Mouse (Mus musculus) hindbrain, embryonic 16.5 days (tissue): Measurements from ENCODE around the gene S100a3. TPM values are rescaled to one million over a fixed set of nuclear protein-coding genes. Genes with fewer than 3 reads are reported as not detected.
A peak's percentile ranks its signal among the peaks of the same experiment; 100 is the strongest.

Experiments
- ATAC-seq: fragments of 200-750 bp; cut with Nextera tagmentation; 2 replicates; pipeline ENCODE4 v1.8.0; 2017; ENCODE audit warnings: moderate TSS enrichment, moderate library complexity
- H3K27ac ChIP-seq: fragments of 300-500 bp; sonication (generic); 2 replicates; pipeline ENCODE4 v1.5.1; 2014; ENCODE audit warnings: low read depth, mild to moderate bottlenecking, control low read depth, low read length, moderate library complexity
- H3K27me3 ChIP-seq: fragments of 300-500 bp; sonication (generic); replicated peaks from 2 replicates; pipeline ENCODE4 v1.6.1; 2014; ENCODE audit warnings: low read length; ENCODE audit not compliant: control insufficient read depth, insufficient read depth
- H3K36me3 ChIP-seq: fragments of 300-500 bp; sonication (generic); 2 replicates; pipeline ENCODE4 v1.6.1; 2014; ENCODE audit warnings: mild to moderate bottlenecking, low read length, moderate library complexity, mixed read lengths; ENCODE audit not compliant: control insufficient read depth, insufficient read depth
- H3K4me1 ChIP-seq: fragments of 300-500 bp; sonication (generic); 2 replicates; pipeline ENCODE4 v1.6.1; 2014; ENCODE audit warnings: low read depth, low read length; ENCODE audit not compliant: control insufficient read depth, insufficient read depth
- H3K4me2 ChIP-seq: fragments of 300-500 bp; sonication (generic); 2 replicates; pipeline ENCODE4 v1.6.1; 2014; ENCODE audit warnings: mild to moderate bottlenecking, low read length, control low read depth, moderate library complexity
- H3K4me3 ChIP-seq: fragments of 300-500 bp; sonication (generic); 2 replicates; pipeline ENCODE4 v1.5.1; 2014; ENCODE audit warnings: mild to moderate bottlenecking, low read length, control low read depth, moderate library complexity
- H3K9ac ChIP-seq: fragments of 300-500 bp; sonication (generic); 2 replicates; pipeline ENCODE4 v1.6.1; 2014; ENCODE audit warnings: low read depth, mild to moderate bottlenecking, control low read depth, low read length, moderate library complexity
- H3K9me3 ChIP-seq: fragments of 300-500 bp; sonication (generic); 2 replicates; pipeline ENCODE4 v1.6.1; 2014; ENCODE audit warnings: mild to moderate bottlenecking, low read length, moderate library complexity; ENCODE audit not compliant: control insufficient read depth
- WGBS: fragments of 180-500 bp; shearing (Covaris S2); extraction: QIAGEN DNeasy Blood & Tissue Kit; methylation state at CpG from one replicate; pipeline ENCODE4 v1.1.7; 2014; 5-methylcytosine and 5-hydroxymethylcytosine counted together
- polyA plus RNA-seq: library from polyadenylated mRNA; unstranded; fragments of >200 nt; fragmentation: Nextera tagmentation; extraction: Ambion mirVana; gene quantifications from 2 replicates; pipeline ENCODE4 v1.2.1, GENCODE M21; 2015

The S100a3 gene
- polyA plus RNA-seq, 1 experiment from 2014 or later, result 1.0 TPM

- no peaks in the 10 kb centered on the region for H3K27me3 ChIP-seq
- 97% methylated on average over 1 of the region's 1 CpGs for WGBS
- no peak overlapping the region for H3K4me3 ChIP-seq
- H3K27ac ChIP-seq, result no peak overlapping the region
- no peak overlapping the region for H3K4me2 ChIP-seq
- H3K4me1 ChIP-seq, result no peaks in the 10 kb centered on the region
- no peak overlapping the region for H3K9ac ChIP-seq
- ATAC-seq, result no peak
- H3K36me3 ChIP-seq, result no peaks in the 10 kb centered on the region
- no peaks in the 10 kb centered on the region for H3K9me3 ChIP-seq
These were observed 21.8 kb downstream of the S100a3 start for GRCm38 (mm10) chr3:90582156-90582555.

GRCm38 (mm10) chr3:90582556-90582955, 22.2 kb downstream of the S100a3 start:
- H3K27me3 ChIP-seq, result no peaks in the 10 kb centered on the region
- H3K9ac ChIP-seq, result no peak overlapping the region
- no peaks in the 10 kb centered on the region for H3K4me1 ChIP-seq
- 91% methylated on average over 4 of the region's 4 CpGs for WGBS
- H3K27ac ChIP-seq, result no peak overlapping the region
- H3K9me3 ChIP-seq, result no peaks in the 10 kb centered on the region
- no peaks in the 10 kb centered on the region for H3K36me3 ChIP-seq
- H3K4me2 ChIP-seq, result no peak overlapping the region
- H3K4me3 ChIP-seq, result no peak overlapping the region
- no peak for ATAC-seq

GRCm38 (mm10) chr3:90583893-90584292, 23.5 kb downstream of the S100a3 start:
- 49% methylated on average over 3 of the region's 3 CpGs for WGBS
- Histone ChIP-seq H3K4me2 (no peak overlapping the region), H3K36me3 (no peaks in the 10 kb centered on the region), H3K27ac (no peak overlapping the region), H3K4me3 (no peak overlapping the region), H3K9ac (no peak overlapping the region), H3K27me3 (no peaks in the 10 kb centered on the region), H3K9me3 (no peaks in the 10 kb centered on the region), H3K4me1 (no peaks in the 10 kb centered on the region)
- peak; percentile 59; the same call in 1 of the 2 replicates for ATAC-seq

GRCm38 (mm10) chr3:90585595-90585994, 25.2 kb downstream of the S100a3 start:
- H3K9me3 ChIP-seq, result no peaks in the 10 kb centered on the region
- WGBS, result 28% methylated on average over 5 of the region's 5 CpGs
- H3K27ac ChIP-seq, result no peak overlapping the region
- no peak overlapping the region for H3K9ac ChIP-seq
- H3K27me3 ChIP-seq, result no peaks in the 10 kb centered on the region
- H3K36me3 ChIP-seq, result no peaks in the 10 kb centered on the region
- ATAC-seq, result peak; percentile 45; the same call in 1 of the 2 replicates
- no peak overlapping the region for H3K4me3 ChIP-seq
- H3K4me2 ChIP-seq, result no peak overlapping the region
- no peaks in the 10 kb centered on the region for H3K4me1 ChIP-seq

GRCm38 (mm10) chr3:90586016-90586643, 25.8 kb downstream of the S100a3 start:
- Histone ChIP-seq H3K4me1 (no peaks in the 10 kb centered on the region), H3K27me3 (no peaks in the 10 kb centered on the region), H3K9ac (no peak overlapping the region), H3K4me3 (no peak overlapping the region), H3K4me2 (no peak overlapping the region), H3K27ac (no peak overlapping the region), H3K36me3 (no peaks in the 10 kb centered on the region), H3K9me3 (no peaks in the 10 kb centered on the region)
- ATAC-seq, result no peak
- WGBS, result 84% methylated on average over 15 of the region's 15 CpGs

GRCm38 (mm10) chr3:90586906-90587305, 26.5 kb downstream of the S100a3 start:
- 69% methylated on average over 10 of the region's 10 CpGs for WGBS

GRCm38 (mm10) chr3:90587361-90588101, 27.2 kb downstream of the S100a3 start:
- 88% methylated on average over 14 of the region's 14 CpGs for WGBS
- H3K9ac ChIP-seq, result no peak overlapping the region
- no peaks in the 10 kb centered on the region for H3K27me3 ChIP-seq
- no peaks in the 10 kb centered on the region for H3K9me3 ChIP-seq
- no peak for ATAC-seq
- H3K4me3 ChIP-seq, result no peak overlapping the region
- no peaks in the 10 kb centered on the region for H3K36me3 ChIP-seq
- no peaks in the 10 kb centered on the region for H3K4me1 ChIP-seq
- H3K27ac ChIP-seq, result no peak overlapping the region
- H3K4me2 ChIP-seq, result no peak overlapping the region

More at GRCm38 (mm10) chr3:90586906-90587305, 26.5 kb downstream of the S100a3 start:
- H3K4me2 ChIP-seq, result no peak overlapping the region
- no peak for ATAC-seq
- H3K9ac ChIP-seq, result no peak overlapping the region
- no peak overlapping the region for H3K27ac ChIP-seq
- H3K4me3 ChIP-seq, result no peak overlapping the region
- H3K4me1 ChIP-seq, result no peaks in the 10 kb centered on the region
- H3K9me3 ChIP-seq, result no peaks in the 10 kb centered on the region
- H3K36me3 ChIP-seq, result no peaks in the 10 kb centered on the region
- no peaks in the 10 kb centered on the region for H3K27me3 ChIP-seq

- Histone ChIP-seq H3K36me3 (no peaks in the 10 kb centered on the region), H3K27me3 (no peaks in the 10 kb centered on the region), H3K4me2 (no peak overlapping the region), H3K4me3 (no peak overlapping the region), H3K9ac (no peak overlapping the region), H3K27ac (no peak overlapping the region), H3K9me3 (no peaks in the 10 kb centered on the region), H3K4me1 (no peaks in the 10 kb centered on the region)
- 84% methylated on average over 6 of the region's 6 CpGs for WGBS
- ATAC-seq, result no peak
These were observed 29.0 kb downstream of the S100a3 start for GRCm38 (mm10) chr3:90589390-90589789.

- Histone ChIP-seq H3K9ac (no peak within 1 kb of the TSS), H3K4me1 (no peaks in the 10 kb centered on the region), H3K9me3 (no peaks in the 10 kb centered on the region), H3K4me2 (no peak within 1 kb of the TSS), H3K36me3 (no peaks in the 10 kb centered on the region), H3K4me3 (no peak within 1 kb of the TSS), H3K27ac (no peak within 1 kb of the TSS), H3K27me3 (no peaks in the 10 kb centered on the region)
- WGBS, result 89% methylated on average over 8 of the region's 8 CpGs
- no peak for ATAC-seq
These were observed 29.6 kb downstream of the S100a3 start, which contains the start of gene S100a2 for GRCm38 (mm10) chr3:90589947-90590346. TSS of gene S100a2 (plus strand) at chr3:90590247.
